Mouse (Mus musculus) T-cell, adult 2 months (primary cell): Measurements from ENCODE around the gene Kpna2.
"Not testable (repeated sequence)": the region's sequence is repeated elsewhere in the genome, so short reads cannot be mapped to it uniquely, and the experiment has no call there.

Experiments used
- DNase-seq: peaks from one replicate; pipeline ENCODE4 v3.0.0; 2022; ENCODE audit warnings: low spot score

The Kpna2 gene

GRCm38 (mm10) chr11:107018606-107019005 is 19.3 kb upstream of the Kpna2 start:
- DNase-seq = peak; percentile 24

DNA sequence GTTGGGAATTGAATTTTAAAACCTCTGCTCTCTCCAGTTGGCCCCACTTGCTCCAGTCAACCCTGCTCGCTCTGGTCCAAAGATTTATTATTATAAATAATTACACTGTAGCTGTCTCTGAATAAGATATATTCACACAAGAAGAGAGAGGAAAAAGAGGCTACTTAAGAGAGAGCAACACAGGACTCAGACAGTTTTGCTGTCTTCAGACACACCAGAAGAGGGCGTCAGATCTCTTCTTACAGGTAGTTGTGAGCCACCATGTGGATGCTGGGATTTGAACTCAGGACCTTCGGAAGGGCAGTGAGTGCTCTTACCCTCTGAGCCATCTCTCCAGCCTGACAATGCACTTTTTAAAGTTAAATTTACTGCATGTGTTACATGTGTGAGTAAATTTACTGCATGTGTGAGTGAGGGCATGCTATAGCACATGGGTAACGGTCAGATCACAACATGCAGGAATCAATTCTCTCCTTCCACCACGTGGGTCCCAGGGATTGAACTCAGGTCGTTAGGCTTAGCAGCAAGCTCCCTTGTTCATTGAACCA is 18.1 kb upstream of the Kpna2 start:
- no peak for DNase-seq

DNA sequence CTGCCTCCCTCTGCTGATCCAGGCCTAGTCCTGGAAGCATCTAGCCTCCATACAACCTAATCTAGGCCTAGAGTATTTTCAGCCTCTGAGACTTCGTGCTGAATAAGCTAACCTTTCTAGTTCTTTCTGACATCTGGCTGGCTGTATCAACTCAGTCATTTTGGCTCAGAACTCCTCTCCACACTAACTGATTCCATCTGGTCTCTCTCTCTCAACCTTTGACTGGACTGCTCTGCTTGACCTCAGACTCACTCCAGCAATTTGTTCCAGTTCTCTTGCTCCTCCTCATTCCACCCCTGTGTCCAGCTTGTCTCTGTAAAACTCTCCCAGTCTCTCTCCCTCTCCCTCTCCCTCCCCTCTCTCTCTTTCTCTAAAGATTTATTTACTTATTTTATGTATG is 17.6 kb upstream of the Kpna2 start:
- no peak for DNase-seq

GRCm38 (mm10) chr11:107015535-107016187 is 16.3 kb upstream of the Kpna2 start:
- not testable (repeated sequence) for DNase-seq

GRCm38 (mm10) chr11:107014597-107015309 is 15.4 kb upstream of the Kpna2 start:
- peak; percentile 46 for DNase-seq

DNA sequence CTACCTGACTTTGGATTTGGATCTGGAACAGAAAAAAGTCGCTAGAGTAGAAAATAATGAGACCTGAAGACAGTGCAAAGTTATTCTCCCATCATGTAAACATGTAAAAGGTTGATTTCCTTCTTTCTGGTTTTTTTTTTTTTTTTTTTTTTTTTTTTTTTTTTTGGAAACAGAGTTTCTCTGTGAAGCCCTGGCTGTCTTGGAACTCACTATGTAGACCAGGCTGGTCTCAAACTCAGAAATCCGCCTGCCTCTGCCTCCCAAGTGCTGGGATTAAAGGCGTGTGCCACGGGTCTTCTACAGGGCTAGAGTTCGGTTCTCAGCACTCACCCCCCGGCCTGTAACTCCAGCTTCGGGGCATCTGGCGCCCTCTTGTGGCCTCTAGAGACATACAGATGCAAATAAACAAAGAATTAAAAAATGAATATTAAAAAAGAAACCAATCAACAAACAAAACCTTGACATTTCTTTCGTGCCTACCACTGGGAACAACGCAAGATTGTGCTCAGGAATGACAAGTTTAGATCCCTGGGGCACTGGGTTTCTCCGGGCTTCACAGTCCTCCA is 14.8 kb upstream of the Kpna2 start:
- DNase-seq = no peak

DNA sequence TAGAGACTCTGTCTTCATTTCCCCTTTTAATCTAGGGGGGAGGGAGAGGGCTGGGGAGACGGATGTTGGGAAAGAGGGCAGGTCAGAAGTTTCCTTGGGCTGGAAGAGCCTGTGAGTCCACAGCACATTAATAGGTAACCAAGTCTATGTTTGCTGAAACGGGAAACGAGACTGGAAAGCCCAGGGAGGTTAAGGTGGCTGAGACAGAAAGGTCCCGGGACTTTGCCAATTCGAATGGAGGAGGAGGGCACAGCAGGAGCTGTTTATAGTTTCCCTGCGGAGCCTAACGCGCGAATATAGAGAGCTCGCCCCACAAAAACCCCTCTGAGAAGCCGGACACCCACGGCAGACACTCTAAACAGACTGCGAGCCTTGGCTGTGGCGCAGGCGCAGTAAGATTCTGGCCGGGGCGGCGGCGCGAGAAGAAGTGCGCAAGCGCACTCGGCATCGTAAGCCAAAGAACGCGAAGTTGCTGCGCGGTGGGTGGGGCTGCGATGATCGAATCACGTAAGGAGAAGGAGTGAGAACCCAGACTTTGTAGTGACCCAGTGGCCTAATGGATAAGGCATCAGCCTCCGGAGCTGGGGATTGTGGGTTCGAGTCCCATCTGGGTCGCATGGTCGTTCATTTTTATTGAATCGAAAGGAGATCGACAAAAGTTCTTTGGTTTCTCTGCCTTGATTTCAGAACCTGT is 13.1 kb upstream of the Kpna2 start:
- peak; percentile 97 for DNase-seq

DNA sequence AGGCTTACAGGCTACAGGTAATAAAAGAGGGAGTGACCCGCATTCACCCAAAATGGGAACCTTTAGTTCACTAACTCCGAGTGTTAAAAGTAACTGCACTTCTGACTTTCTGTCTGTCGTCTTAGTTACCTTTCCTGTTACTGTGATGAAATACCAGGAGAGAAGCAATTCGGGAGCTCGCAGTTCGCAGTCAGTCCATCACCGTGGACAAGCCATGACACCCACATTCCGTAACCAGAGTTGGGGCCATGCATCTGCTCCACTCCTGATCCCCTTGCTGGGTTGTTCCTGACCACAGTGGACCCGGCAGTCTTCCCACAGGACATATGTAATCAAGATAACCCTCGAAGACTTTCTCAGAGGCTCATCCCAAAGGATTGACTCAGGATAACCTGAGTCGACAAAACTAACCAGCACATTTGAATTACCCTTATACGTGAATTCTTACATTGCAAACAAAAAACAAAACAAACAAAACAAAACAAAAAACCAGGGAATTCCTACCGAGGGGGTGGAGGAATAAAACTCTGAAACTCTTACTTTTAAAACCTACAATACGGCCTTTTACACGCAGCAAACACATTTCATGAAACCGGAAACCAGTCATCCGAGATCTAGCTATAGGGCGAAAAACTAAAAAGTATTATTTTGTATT is 12.5 kb upstream of the Kpna2 start:
- no peak for DNase-seq

DNA sequence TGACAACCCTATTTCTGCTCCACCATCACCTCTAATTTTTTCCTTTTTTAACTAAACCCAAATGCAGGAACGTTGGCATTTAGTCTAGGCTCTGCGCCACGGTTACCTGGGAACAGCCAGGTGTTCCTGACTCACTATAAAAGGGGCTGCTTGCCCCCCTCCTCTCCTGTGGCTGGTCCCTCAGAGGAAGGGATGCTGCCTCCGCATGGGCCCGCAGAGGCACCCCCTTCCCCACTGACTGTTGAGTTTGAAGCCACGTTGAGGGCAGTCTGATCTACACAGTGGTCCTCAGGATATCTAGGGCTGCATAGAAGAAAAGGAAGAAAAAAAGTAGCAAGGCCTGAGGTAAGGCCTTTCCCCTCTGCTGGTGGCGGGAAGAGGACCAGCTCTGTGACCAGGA is 11.8 kb upstream of the Kpna2 start:
- no peak for DNase-seq

DNA sequence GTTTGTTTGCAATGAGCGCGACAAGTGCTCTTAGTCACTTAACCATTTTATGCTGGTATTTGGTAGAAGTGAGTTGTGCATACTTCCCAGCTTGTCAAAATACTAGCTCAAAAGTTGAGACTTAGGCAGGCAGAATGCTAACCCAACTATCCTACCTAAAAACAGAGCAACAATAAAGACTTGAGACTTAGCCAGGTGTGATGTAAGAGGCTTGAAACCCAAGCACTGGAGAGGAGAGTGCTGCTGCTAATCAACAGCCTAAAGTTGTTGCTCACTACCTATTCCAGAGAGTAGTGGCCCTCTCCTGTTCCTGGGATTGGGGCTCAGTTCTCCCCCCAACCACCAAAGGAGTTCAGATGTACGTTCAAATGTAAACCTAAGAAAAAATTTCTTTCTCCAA is 11.1 kb upstream of the Kpna2 start:
- no peak for DNase-seq

DNA sequence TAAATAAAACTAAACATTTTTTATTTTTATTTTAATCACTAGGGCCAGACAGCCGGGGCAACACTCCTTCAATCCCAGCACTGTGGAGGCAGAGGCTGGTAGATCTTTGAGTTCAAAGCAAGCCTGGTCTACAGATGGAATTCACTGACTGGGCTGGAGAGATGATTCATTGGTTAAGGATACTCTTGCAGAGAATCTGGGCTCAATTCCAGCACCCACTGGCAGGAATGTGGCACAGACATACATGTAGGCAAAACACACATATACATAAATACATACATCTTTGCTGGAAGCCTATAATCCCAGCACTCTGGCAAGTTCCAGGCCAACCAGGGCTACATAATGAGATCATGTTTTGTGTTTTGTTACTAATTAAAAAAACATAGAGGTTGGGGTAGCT is 6.2 kb upstream of the Kpna2 start:
- DNase-seq = no peak

DNA sequence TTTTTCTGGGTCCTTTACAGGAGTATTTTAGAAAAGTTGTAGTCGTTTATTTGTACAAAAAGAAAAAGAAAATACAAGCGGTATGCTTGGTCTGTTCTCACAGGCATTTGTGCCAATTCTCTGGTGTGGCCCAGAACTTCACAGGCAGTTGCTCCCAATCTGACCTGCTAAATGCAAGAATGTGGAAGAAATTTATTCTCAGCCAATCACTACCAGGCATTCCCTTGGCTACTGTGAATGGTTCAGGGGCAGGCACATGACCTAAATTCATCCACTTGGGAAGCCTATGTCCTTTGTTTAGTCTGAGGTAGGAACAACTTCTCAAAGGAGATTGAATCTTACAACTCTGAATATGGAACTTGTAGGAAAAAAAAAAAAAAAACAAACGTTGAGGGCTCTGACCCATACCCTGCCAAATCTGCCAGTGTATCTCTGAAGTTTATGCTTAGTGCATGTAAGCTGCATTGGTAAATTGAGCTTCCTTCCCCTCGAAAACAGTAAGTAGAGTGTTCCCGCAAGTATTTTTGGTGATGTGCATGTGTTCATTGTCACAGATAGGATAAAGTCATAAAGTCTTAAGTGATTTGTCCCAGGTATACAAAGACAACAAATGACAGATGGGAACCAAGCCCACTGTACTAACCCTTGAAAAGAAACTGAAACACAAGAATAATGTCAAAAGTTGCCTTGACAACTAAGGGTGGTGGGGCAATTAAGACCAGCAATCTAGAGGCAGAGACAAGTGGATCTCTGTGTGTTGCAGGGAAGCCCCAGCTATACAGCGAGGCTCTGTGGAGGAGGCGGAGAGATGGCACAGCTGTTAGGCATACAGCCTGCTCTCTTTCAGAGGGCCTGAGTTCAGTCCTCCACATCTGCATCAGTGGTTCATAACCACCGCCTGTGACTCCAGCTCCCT is 2.7 kb upstream of the Kpna2 start:
- no peak for DNase-seq

- no peak for DNase-seq
Measured at GRCm38 (mm10) chr11:106999949-107000513, 690 bp upstream of the Kpna2 start.

GRCm38 (mm10) chr11:106998651-106999150 is 640 bp downstream of the Kpna2 start:
- peak; percentile 20 for DNase-seq

GRCm38 (mm10) chr11:106997976-106998375 is 1.4 kb downstream of the Kpna2 start:
- DNase-seq = no peak

DNA sequence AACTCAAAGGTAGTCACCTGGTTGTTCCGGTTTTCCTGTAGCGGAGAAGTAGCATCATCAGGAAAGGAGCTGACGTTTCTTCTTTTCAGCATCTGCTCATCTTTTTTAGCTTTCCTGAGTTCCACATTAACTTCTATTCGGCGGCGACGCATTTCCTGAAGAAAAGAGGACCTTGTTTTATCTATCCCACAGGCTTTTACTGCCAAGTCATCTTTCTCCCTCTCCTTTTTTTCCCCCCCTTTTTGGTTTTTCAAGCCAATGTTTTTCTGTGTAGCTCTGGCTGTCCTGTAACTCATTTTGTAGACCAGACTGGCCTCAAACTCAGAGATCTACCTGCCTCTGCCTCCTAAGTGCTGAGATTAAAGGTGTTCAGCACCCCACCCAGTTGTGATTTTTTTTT is 2.8 kb downstream of the Kpna2 start:
- DNase-seq = not testable (repeated sequence)

- no peak for DNase-seq
Measured at GRCm38 (mm10) chr11:106994246-106995085, 4.9 kb downstream of the Kpna2 start.

- no peak for DNase-seq
Measured at GRCm38 (mm10) chr11:106987384-106987783, 12.0 kb downstream of the Kpna2 start.

DNA sequence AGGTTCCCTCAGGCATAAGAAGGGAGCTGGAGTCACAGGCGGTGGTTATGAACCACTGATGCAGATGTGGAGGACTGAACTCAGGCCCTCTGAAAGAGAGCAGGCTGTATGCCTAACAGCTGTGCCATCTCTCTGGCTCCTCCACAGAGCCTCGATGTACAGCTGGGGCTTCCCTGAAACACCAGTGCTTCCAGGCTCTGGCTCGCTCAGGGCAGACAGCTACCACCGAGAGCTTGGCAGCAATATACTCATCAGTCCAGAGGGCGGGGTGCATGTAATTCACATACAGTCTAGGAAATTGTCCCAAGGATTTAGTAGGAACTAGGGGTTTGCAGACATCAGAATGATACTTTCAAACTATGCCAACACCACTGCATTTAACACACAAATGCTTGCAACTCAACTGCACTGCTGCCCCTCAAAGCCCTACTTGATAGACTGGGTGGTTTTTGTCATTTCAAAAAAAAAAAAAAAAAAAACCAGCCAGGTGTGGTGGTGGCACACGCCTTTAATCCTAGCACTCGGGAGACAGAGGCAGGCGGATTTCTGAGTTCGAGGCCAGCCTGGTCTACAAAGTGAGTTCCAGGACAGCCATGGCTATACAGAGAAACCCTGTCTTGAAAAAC is 13.2 kb downstream of the Kpna2 start:
- DNase-seq = not testable (repeated sequence)
